Mouse (Mus musculus) left cerebral cortex, adult 18-20 months (tissue): ENCODE results near the gene Prap1. TPM values are rescaled to one million over a fixed set of nuclear protein-coding genes. Genes with fewer than 3 reads are reported as not detected.
A peak's percentile ranks its signal among the peaks of the same experiment; 100 is the strongest.

Source experiments
- DNase-seq, 2 experiments: peaks; one replicate each; pipeline ENCODE4 v3.0.0; 2021 to 2022; ENCODE audit warnings: low spot score in 2 of 2, mixed read lengths in 1 of 2
- total RNA-seq, 2 experiments: library from RNA; stranded (reverse); gene quantifications; 2 replicates each; pipeline ENCODE4 v1.2.3; 2021

The Prap1 gene
- total RNA-seq, 2 experiments from 2014 or later, result not detected

- DNase-seq, result peak; percentile 40 to 61
Observed at GRCm38 (mm10) chr7:140081408-140082241, 11.6 kb upstream of the Prap1 start.

- peak; percentile 90 to 93 for DNase-seq
Observed at GRCm38 (mm10) chr7:140082242-140082678, 10.9 kb upstream of the Prap1 start, which contains the start of gene Caly. Caly (minus strand) TSS chr7:140082548.

- DNase-seq, result no peak
Observed at GRCm38 (mm10) chr7:140090601-140091000, 2.6 kb upstream of the Prap1 start.

GRCm38 (mm10) chr7:140094954-140095353 lies 1.8 kb downstream of the Prap1 start:
- no peak for DNase-seq

GRCm38 (mm10) chr7:140095556-140095955 lies 2.4 kb downstream of the Prap1 start:
- no peak for DNase-seq

GRCm38 (mm10) chr7:140096055-140096454 lies 2.9 kb downstream of the Prap1 start:
- DNase-seq, result no peak

GRCm38 (mm10) chr7:140098466-140098865 lies 5.3 kb downstream of the Prap1 start:
- DNase-seq, result no peak

GRCm38 (mm10) chr7:140101498-140101897 lies 8.3 kb downstream of the Prap1 start:
- DNase-seq, result peak in 1 of 2 experiments; percentile 27

GRCm38 (mm10) chr7:140101993-140102860 lies 9.0 kb downstream of the Prap1 start, which contains the start of gene Fuom:
Fuom (minus strand) TSS chr7:140102441.
- DNase-seq, result peak; percentile 79 to 84

GRCm38 (mm10) chr7:140104009-140104408 lies 10.8 kb downstream of the Prap1 start:
- DNase-seq, result no peak

GRCm38 (mm10) chr7:140111943-140112342 lies 18.7 kb downstream of the Prap1 start:
- no peak for DNase-seq

- DNase-seq, result peak; percentile 47 to 53
Observed at GRCm38 (mm10) chr7:140115583-140116328, 22.6 kb downstream of the Prap1 start, which contains the start of gene Paox. Paox (plus strand) TSS chr7:140115799.

GRCm38 (mm10) chr7:140116329-140117054 lies 23.3 kb downstream of the Prap1 start, which contains the start of gene Echs1:
Echs1 (minus strand) TSS chr7:140116476.
- peak; percentile 85 to 90 for DNase-seq

- no peak for DNase-seq
Observed at GRCm38 (mm10) chr7:140120484-140120883, 27.3 kb downstream of the Prap1 start.

GRCm38 (mm10) chr7:140121338-140121910 lies 28.2 kb downstream of the Prap1 start:
- no peak for DNase-seq

- no peak for DNase-seq
Observed at GRCm38 (mm10) chr7:140122765-140123164, 29.6 kb downstream of the Prap1 start.

GRCm38 (mm10) chr7:140124382-140124781 lies 31.2 kb downstream of the Prap1 start:
- no peak for DNase-seq

- DNase-seq, result peak; percentile 86 to 89
Observed at GRCm38 (mm10) chr7:140125278-140126021, 32.3 kb downstream of the Prap1 start.

- no peak for DNase-seq
Observed at GRCm38 (mm10) chr7:140126022-140126350, 32.8 kb downstream of the Prap1 start.
